Mouse (Mus musculus): Measurements from ENCODE around the gene Cirbp.
"Not testable (repeated sequence)": the region's sequence is repeated elsewhere in the genome, so short reads cannot be mapped to it uniquely, and the experiment has no call there.

The Cirbp gene

DNA sequence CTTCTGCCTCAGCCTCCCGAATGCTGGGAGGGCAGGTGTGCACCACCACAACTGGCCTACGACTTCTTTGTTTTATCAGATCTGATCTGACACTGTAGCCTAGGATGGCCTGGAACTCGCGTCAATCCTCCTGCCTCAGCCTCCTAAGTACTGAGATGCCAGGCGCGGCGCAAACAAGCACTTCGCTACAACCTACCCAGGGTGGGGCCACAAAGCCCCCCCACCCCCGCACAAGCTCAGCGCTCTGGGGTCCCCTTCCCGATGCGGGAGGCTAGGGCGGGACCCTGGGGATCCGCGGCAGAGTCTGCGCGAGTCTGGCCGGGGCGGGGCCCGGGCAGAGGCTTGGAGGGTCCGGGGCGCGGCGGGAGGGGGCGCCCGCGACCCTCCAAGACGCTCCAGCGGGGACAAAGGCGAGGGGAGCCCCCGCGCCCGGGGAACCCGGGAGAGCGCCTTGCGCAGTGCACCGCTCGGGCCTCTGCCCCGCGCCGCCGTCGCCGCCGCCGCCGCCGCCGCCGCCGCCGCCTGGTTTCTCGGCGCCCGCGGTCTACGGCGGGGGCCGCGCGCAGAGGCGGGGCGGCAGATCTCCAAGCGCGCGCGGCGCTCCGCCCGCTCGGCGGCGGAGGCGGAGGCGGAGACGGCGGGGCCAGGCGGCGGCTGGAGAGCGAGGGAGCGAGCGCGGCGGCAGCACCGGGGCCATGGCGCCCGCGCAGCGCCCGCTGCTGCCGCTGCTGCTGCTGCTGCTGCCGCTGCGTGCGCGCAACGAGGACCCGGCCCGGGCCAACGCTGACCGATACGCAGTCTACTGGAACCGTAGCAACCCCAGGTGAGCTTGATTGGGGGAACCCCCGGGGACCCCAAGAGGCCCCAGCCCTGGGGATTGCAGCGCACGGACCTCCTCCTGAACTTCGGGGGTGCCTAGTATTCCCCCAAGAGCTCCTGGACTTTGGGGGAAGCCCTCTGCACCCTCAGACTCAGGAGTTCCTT lies 13.6 kb downstream of the Cirbp start, which contains the start of gene Efna2:
Efna2 (plus strand) TSS at position 415 of the 984 bp plus-strand sequence.
- no peak for DNase-seq (ENCODE audit: low read depth)

DNA sequence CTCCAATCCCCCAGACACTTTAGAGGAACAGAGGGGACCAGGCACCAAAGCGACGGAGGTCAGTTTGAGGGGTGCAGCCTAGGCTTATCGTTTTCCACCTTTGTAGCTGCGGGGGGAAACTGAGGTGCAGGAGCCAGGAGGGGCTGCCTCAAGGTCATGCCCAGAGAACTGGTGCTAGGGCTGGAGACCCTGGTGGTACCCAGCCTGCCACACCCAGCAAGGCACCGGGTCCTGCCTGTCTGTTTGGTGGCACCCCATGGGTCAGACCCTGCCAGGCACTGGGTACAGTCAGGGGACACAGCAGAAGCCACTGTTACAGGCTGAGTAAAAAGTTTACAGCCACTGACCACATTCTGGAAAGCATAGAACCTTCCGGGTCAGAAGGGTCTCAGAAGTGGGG lies 14.5 kb downstream of the Cirbp start:
- DNase-seq (ENCODE audit: low read depth): no peak

DNA sequence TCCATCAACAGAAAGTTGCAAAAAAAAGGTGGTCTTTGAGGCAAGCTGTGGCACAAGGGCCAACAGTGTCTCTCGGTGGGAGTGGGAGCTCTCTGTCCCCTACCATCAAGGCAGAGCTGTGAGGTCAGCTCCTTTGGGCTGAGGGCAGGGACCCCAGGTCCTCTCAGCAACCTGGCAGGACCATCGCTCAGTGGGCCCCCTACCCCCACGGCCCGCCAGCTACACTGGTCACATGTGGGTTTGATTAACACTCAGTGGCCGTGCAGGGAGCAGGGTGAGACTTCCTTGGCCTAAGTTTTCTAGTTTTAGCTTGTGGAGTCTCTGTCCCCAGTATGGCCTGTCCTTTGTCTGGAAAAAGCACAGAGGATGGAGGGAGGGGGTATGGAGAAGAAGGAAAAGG lies 15.0 kb downstream of the Cirbp start:
- DNase-seq (ENCODE audit: low read depth): no peak

DNA sequence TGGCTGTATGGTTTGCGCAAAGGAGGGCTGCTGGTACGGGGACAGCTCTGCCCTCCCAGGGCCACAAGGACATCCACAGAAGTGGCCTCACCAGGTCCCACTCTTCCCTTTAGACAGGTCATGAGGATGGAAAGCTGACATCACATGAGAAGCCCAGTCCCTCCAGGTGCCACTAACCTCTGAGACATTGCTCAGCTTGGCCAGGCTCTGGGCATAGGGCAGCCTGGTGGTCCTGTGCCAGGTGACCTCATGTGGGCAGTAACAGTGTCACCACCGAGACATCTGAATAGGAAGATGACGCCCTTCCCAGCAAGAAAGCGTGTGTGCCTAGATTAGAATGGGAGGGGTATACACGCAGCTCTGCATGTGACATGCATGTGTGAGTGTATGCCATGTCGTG lies 16.8 kb downstream of the Cirbp start:
- no peak for DNase-seq (ENCODE audit: low read depth)

DNA sequence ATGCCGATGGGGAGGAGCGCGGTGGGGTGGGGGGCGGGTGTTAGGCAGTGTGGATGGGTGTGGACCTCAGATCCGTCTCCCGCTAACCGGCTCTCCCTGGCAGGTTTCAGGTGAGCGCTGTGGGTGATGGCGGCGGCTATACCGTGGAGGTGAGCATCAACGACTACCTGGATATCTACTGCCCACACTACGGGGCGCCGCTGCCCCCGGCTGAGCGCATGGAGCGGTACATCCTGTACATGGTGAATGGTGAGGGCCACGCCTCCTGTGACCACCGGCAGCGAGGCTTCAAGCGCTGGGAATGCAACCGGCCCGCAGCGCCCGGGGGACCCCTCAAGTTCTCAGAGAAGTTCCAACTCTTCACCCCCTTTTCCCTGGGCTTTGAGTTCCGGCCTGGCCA lies 20.9 kb downstream of the Cirbp start:
- no peak for DNase-seq (ENCODE audit: low read depth)

DNA sequence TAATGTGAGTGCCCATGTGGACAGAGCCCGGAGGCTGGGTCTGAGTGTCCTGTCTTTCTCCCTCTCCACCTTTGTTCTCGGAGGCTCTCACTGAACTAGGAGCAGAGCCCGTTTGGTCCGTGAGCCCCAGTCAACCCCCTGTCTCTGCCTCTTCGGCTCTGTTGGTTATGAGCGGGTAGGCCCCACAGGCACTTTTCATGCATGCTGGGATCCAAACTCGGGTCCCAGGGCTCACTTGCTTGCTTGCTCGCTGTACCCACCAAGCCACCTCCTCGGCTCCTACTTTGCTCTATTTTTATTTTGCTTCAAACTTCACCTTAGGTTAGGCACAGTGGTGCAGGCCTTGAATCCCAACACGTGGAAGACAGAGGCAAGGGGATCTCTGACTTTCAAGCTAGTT lies 22.0 kb downstream of the Cirbp start:
- DNase-seq (ENCODE audit: low read depth): no peak

DNA sequence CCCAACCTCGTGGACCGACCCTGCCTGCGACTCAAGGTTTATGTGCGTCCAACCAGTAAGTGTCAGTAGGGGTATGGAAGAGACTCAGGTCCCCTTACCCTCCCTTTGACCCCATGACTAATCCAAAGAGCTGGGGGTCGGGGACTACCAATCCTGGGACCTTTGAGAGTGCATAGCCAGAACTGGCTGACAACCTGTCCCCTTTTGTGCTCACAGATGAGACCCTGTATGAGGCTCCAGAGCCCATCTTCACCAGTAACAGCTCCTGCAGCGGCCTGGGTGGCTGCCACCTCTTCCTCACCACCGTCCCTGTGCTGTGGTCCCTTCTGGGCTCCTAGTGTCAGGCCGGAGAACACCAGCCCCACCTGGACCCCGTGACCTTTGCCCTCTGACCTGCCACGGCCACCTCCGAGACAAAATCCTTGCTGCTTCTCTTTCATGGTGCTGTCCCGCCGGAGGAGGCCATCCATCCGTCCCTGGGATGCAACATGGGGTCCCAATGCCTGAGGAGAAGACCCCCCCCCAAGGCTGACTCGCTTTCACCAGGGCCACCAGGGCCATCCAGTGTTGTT lies 22.8 kb downstream of the Cirbp start:
- no peak for DNase-seq (ENCODE audit: low read depth)

DNA sequence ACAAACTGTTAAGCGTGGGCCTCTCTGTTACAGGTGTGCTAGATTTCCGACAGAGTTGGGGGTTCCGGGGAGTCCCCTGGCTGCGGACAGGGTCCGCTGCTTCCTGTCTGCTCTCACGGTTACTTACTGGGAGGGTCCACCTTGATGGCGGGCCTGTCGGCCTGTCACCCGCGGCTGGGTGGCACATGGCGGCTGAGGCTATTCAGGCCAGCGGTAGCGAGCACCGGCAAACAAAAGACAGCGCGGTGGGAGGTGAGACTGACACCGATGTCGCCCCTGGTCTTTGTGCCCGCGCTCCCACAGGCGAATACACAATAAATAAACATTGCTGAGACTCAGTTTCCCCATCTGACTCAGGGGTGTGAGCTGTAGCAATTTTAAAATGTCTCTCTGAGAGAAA lies 24.2 kb downstream of the Cirbp start:
- DNase-seq (ENCODE audit: low read depth): no peak

DNA sequence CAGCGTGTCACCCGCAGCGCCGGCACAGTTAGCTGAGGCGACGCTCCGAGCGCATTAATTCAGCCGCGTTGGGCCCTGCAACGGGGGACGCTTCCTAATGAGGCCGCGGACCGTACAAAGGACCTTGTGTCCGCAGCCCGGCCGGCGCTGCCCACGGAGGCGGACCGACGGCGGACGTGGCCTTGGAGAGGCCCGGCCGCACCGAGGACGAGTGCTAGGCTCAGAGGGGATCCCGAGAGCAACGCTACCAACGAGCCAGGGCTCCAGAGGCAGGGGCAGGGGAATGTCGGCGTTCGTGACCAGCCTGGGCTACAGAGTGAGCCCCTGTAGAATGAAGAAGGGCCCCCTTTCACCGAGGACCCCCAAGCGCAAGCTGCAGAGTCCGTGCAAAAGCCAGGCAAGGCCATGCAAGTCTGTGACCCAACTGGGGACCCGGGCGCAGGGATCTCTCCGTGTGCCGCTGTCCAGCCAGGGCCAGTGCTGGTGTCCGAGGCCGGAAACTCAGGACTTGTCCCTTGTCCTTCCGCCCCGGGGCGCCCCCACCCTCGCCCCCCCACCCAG lies 24.8 kb downstream of the Cirbp start:
- DNase-seq (ENCODE audit: low read depth): no peak

DNA sequence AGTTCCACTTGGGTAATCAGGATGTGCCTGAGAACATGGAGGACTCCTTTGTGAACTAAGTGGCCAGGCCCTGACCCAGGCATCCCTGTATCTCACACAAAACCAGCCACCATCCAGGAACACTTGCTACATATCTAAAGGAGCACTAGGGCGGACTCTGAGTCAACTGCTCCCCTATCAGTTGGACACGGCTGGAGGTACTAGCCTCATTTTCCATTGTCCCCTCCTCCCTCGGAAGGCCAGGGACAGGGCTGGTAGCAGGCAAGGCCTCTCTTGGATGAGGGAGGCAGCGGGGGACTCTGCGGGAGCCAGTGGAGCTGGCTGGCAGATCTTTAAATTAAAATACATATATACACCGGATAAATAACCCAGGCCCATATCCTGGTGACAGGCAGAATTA lies 28.2 kb downstream of the Cirbp start:
- no peak for DNase-seq (ENCODE audit: low read depth)

DNA sequence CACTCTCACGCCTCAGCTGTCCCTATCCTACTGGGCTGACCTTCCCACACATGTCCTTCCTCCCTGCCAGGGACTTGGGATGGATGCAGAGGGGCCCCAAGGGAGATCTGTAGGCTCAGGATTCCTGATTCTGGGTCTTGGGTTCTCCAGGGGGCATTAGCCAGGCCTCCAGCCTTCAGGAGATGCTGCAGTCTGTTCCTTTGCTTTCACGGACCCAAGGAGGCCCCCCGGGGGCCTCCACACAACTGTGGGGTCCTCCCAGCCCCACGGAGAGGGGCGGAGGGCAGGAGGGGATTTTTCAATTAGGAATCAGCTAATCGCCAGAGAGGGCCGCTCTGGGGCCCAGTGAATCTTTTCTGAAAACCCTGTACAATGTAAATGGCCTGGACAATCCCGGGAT lies 28.7 kb downstream of the Cirbp start:
- no peak for DNase-seq (ENCODE audit: low read depth)

DNA sequence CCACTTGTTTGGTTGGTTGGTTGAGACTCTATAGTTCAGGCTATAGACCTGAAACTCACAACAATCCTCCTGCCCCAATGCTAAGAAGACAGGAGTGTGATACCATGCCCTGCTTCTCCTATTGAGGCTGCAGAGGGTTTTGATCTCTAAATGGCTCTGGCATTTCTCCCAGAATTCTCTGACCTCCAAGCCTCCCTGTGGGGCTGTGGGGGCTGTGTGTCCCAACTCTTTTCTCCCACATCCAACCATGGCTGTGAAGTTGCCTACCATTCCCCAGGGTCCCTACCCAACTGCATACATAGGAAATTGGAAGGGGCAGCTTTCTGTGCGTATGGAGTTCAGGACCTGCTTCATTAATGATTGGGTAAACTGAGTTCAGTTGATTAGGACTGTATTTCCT lies 30.4 kb downstream of the Cirbp start:
- no peak for DNase-seq (ENCODE audit: low read depth)

DNA sequence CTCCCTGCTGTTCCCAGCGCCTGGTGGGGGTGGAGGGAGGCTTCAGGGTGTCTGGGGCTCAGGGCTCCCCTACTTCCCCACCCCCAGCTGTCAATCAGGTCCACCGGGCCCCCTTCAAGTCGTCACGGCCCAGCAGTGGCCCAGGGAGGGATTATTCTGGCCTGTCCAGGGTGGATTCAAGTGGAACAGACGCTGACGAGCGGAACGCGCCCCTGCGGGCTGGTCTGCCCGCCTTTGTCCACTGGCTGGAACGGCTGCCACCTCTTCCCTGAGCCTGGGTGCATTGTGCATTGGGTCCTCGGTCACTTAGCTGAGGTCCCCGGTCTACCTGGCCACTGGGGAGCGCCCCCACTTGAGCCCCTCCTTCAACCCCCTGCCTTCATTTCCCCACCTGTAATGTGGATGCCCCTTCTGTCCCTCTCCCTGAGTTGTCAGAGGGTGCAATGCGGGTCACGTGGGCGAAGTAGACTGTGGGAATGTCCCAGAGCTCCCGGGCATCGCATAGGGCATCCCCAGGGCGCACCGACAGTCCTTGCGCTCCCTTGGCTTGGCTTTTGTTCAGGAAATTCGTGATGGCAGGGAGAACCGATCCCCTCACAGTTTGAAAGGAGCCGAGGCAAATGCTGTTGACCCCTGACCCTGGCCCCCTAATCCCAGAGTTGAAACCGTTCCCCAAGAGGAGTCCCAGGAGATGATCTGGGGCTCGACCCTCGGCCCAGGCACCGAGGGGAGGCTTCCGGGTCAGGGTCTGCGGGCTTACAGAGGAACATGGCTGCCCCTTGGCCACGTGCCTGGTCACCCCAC lies 31.2 kb downstream of the Cirbp start:
- no peak for DNase-seq (ENCODE audit: low read depth)

DNA sequence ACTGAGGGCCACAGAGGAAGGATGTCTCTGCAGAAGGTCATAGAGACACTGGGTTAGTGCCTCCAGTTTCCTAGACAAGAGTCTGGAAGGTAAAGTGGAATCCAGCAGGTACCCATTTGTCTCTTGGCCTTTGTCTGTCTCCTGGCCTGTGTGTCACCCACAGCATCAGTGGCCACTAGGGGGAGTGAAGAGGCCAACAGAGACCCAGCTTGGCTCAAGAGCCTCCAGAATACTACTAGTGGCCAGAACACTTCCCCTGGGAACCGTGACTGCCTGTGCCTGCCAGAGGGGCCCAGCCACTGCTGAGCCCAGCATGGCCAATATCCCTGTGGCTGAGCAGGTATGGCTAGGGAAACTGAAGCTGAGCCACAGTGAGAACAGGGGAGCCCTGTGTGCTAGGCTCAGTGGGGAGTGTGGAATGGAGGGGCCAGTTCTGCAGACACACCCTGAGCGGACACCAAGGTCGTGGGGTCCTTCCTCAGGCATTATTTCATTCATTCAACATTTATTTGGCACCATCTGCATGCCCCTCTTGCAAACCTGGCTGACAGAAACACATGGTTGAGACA lies 33.7 kb downstream of the Cirbp start:
- DNase-seq (ENCODE audit: low read depth): peak; percentile 73

DNA sequence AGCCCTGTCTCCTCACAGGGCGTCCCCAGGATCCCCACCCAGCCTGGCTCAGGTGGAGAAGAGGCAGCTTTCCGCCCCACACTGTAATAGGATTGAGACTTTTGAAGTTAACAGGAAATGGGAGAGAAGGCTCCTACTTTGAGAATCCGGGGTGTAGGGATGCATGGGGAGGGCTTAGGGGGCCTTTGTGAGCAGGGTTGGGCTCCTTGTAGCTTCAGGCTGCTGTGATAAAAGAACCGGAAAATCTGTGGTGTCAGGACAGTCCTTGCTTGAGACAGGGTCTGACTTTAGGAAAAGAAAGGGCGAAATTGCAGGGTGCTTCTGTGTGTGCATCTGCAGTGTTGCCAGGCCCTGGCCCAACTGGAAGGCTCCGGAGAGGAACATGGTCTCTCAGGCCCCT lies 34.7 kb downstream of the Cirbp start:
- DNase-seq (ENCODE audit: low read depth): no peak

DNA sequence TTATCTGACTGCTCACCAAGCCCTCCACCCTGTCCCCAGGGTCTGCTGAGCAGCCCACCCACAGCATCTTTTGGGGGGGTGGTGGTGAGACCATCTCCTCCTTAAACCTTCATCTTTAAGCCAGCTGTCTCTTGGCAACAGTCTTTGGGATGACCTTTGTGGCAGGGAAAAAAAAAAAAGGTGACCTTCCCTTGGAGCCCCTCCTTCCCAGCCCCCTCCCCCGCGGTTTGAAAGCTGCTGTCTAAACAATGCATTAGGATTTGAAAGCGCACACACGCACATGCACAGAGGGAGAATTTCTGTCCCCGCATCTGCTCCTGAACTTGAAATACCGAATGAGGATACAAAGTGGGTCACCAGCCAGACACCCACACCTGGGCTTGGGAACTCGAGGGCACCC lies 38.3 kb downstream of the Cirbp start:
- DNase-seq (ENCODE audit: low read depth): no peak

DNA sequence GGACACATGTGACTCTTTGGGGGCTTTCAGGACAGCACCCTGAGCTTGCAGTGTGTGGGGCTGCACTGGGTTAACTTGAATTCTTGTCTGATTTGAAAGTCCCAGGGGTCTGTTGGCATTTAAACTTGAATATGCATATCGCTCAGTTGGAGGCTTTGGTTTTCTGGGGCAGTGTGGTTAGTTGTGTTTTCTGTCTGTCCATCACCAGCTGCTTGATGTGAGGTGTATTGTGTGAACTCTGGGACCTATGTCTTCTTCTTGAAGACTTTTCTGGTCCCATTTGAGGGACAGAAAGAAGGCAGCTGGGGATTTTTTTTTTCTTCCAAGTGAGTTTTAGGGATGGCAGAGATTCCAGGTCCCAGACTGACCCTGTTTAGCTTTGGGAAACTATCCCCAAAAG lies 41.4 kb downstream of the Cirbp start:
- DNase-seq (ENCODE audit: low read depth): no peak

DNA sequence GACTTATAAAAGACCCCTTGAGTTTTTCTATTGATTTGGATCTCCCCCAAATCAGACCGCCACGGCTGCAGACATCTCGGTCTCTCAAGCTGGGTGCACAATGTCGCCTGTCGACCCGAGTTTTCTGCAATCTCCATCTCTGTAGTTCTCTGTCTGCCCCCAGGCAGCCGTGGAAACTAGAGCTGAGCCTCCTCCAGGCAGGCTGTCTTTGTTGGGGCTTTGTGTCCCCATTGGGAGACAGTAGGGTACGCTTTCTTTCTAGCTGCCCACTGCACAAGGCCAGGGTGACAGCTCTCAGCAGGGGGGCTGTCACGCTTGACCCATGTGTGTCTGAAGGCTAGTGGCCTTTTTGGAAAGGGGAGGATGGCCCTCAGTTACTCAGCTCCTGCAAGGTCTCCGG lies 41.9 kb downstream of the Cirbp start:
- DNase-seq (ENCODE audit: low read depth): no peak

DNA sequence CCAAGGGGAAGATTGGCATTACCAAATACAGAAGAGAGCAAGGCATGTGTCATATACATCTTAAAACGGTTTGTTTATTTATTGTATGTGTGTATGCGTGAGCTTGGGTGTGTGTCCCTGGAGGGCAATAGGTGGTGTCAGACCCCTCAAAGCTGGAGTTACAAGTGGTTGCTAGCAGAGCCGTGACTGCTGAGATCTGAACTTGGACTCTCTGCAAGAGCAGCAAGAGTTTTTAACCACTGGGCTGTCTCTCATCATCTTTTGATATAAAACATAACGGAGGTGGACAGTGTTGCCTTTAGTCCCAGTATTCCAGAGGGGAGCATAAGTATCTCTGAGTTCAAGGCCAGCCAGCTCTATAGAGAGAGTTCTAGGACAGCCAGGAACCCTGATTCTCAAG lies 42.5 kb downstream of the Cirbp start:
- no peak for DNase-seq (ENCODE audit: low read depth)

DNA sequence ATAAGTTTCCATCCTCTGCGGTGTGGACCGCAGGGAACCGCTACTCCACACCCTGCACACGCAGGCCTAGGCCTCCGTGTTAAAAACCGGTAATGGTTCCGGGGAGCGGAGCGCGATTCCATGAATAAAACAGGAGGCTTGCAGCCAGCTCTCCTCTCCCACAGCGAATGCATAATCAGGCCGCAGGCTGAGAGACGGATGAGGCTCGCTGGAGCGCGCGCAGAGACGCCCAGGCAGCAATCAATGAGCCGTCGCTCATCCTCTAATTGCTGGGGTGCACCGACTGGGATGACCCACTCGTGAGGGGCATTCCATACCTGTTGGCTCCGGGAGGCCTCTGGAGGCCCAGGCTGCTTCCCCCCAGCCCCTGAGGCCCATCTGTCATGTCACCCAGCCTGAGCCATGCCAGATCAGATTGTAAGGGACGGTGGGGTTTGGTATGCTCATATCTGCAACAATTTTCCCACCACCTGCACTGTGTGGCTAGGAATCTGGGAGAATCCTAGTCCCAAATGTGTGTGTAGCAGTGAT lies 43.1 kb downstream of the Cirbp start:
- DNase-seq (ENCODE audit: low read depth): no peak

DNA sequence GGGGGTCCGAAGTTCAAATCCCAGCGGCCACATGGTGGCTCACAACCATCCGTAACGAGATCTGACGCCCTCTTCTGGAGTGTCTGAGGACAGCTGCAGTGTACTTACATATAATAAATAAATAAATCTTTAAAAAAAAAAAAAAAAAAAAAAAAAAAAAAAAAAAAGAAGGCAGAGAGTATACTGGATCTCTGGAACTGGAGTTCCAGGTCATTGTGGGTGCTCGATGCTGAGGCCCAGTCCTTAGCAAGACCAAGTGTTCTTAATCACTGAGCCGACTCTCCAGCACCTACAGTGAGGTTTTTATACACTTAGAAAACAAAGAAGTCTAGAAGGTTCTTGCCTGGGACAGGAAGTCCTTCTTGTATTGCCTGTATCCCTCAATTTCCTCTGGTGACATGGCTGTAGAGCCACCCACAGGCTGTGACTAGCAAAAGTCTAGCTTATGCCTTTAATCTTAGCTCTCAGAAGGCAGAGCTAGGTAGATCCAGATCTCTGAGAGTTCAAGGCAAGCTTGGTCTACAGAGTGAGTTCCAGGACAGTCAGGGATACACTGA lies 45.8 kb downstream of the Cirbp start:
- DNase-seq (ENCODE audit: low read depth): not testable (repeated sequence)
